ENCODE assay signal across 8 mouse cellular contexts in the genomic region with DNA sequence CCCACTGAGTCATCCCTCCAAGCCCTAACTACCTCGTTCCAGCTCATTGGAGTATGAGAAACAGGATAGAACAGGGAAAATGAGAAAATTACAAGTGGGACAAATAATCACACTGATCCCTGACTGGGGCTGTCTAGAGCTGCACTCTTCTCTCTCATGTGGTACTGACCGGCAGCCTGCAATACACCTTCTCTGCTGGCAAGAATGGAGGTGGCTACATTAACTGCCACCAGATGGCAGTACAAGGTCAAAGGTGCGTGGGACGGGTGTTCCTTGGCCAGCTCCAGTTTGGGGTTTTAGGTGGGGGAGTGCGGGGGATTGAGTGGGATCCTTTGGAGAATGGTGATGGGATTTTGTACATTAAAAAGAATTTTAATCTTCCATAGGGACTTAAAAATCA. TPM values are rescaled to one million over a fixed set of nuclear protein-coding genes. Genes with fewer than 3 reads are reported as not detected.
A peak's percentile ranks its signal among the peaks of the same experiment; 100 is the strongest.
DNase-seq lines count a peak whose midpoint lies in the region; ATAC-seq and TF ChIP-seq lines count a peak whose summit lies in the region.

No protein-coding gene starts in this region.

- no peaks in the 10 kb centered on the region for H3K4me1 ChIP-seq in heart, postnatal 0 days (ENCODE audit: control insufficient read depth, insufficient read depth)

- no peaks in the 10 kb centered on the region for H3K27me3 ChIP-seq in heart, postnatal 0 days (ENCODE audit: control insufficient read depth, insufficient read depth, low read length)
- H3K27me3 ChIP-seq in splenic B cell, adult 2 months (ENCODE audit: control insufficient read depth, insufficient read depth, low read length, poor library complexity, severe bottlenecking): no peaks in the 10 kb centered on the region; the same call in 1 of the 2 replicates

- ATAC-seq in common myeloid progenitor, adult 5-6 weeks (replicated peaks; ENCODE audit: low read depth, poor library complexity, severe bottlenecking): peak; percentile 98
- peak; percentile 64; the same call in 1 of the 2 replicates for ATAC-seq in heart, postnatal 0 days (ENCODE audit: insufficient read depth, low read depth)

- no peaks in the 10 kb centered on the region for H3K36me3 ChIP-seq in heart, postnatal 0 days (replicated peaks; ENCODE audit: control insufficient read depth, insufficient read depth, low read length)
- no peaks in the 10 kb centered on the region for H3K36me3 ChIP-seq in splenic B cell, adult 2 months (ENCODE audit: control insufficient read depth, insufficient read depth, low read length, poor library complexity, severe bottlenecking)

- 14% methylated on average over 5 of the region's 5 CpGs for WGBS in heart, postnatal 0 days

- H3K9me3 ChIP-seq in heart, postnatal 0 days (replicated peaks; ENCODE audit: control insufficient read depth, low read length): no peaks in the 10 kb centered on the region

- no peak overlapping the region for H3K9ac ChIP-seq in heart, postnatal 0 days (replicated peaks; ENCODE audit: low read depth, low read length)

- no peak overlapping the region for H3K4me2 ChIP-seq in heart, postnatal 0 days (ENCODE audit: low read depth, low read length)

- DNase-seq in adrenal gland, adult 18-20 months (ENCODE audit: low spot score in 2 of 2): peak; percentile 40 to 42
- no peak for DNase-seq in adrenal gland, adult 8-10 months
- peak; percentile 53 for DNase-seq in T-cell, adult 2 months (ENCODE audit: low spot score)
- DNase-seq in heart, postnatal 0 days (ENCODE audit: low spot score): peak; percentile 69
- DNase-seq in kidney, postnatal 25 days: peak; percentile 71 to 81
- DNase-seq in mesoderm, embryonic 11.5 days (ENCODE audit: low read depth, low spot score): peak; percentile 66
- peak; percentile 64 for DNase-seq in splenic B cell, adult 2 months (ENCODE audit: low read depth, low spot score)

- H3K4me3 ChIP-seq in heart, postnatal 0 days (ENCODE audit: low read depth, low read length): no peak overlapping the region

- TF ChIP-seq EP300 in heart, postnatal 0 days (IDR thresholded peaks at IDR 0.05; ENCODE audit: low read depth): no peak

- H3K27ac ChIP-seq in heart, postnatal 0 days (ENCODE audit: low read depth): no peak overlapping the region

- peak; percentile 83 for TF ChIP-seq CTCF in heart, postnatal 0 days (IDR thresholded peaks at IDR 0.05; ENCODE audit: low read depth)

RNA-seq across cellular contexts. Expression of gene Thnsl2, which starts 5.3 kb away (rescaled TPM):
- total RNA-seq in adrenal gland, adult 18-20 months (2021): 10 to 100 TPM; 16.6 to 17.3 TPM
- total RNA-seq in adrenal gland, adult 8-10 months (2022): 10 to 100 TPM; 19.0 to 36.9 (median 27.6) TPM
- total RNA-seq in common myeloid progenitor, adult 5-6 weeks (2017): 0.14 and 0.29 TPM in 2 replicates
- total RNA-seq in heart, postnatal 0 days (2014; rRNA removed; ENCODE audit: low replicate concordance): 3.7 and 11.1 TPM in 2 replicates
- 6.9 and 7.6 TPM in 2 replicates for polyA plus RNA-seq in heart, postnatal 0 days (2015; fragmentation: Nextera tagmentation; extraction: Ambion mirVana)

RNA-seq across cellular contexts. Expression of gene Fabp1, which starts 50.1 kb away (rescaled TPM):
- total RNA-seq in adrenal gland, adult 18-20 months (2021): not detected
- total RNA-seq in adrenal gland, adult 8-10 months (2022): 1 to 10 TPM in 1 of 4 experiments, not detected in 3; 1.2 TPM
- not detected in 2 replicates for total RNA-seq in common myeloid progenitor, adult 5-6 weeks (2017)
- not detected in 2 replicates for total RNA-seq in heart, postnatal 0 days (2014; rRNA removed; ENCODE audit: low replicate concordance)
- 0.23 and 0.83 TPM in 2 replicates for polyA plus RNA-seq in heart, postnatal 0 days (2015; fragmentation: Nextera tagmentation; extraction: Ambion mirVana)
